Mouse (Mus musculus) C2C12 (cell line): ENCODE measurements around the gene Etl4. TPM values are rescaled to one million over a fixed set of nuclear protein-coding genes. Genes with fewer than 3 reads are reported as not detected.

Experiments
- H3K27me3 ChIP-seq: one replicate; pipeline ENCODE4 v1.6.1; 2011; ENCODE audit not compliant: control insufficient read depth, insufficient read depth, insufficient read length
- H3K36me3 ChIP-seq: one replicate; pipeline ENCODE4 v1.6.1; 2011; ENCODE audit not compliant: control insufficient read depth, insufficient read depth
- H3K4me3 ChIP-seq: one replicate; pipeline ENCODE4 v1.5.1; 2011; ENCODE audit warnings: mild to moderate bottlenecking, control low read depth; ENCODE audit not compliant: poor library complexity, insufficient read depth, severe bottlenecking
- H3K79me2 ChIP-seq: one replicate; pipeline ENCODE4 v1.6.1; 2011; ENCODE audit not compliant: control insufficient read depth, insufficient read depth
- H3K79me3 ChIP-seq: one replicate; pipeline ENCODE4 v1.6.1; 2011; ENCODE audit warnings: low read depth, control low read depth
- H3ac ChIP-seq: one replicate; pipeline ENCODE3; 2011; ENCODE audit warnings: low read depth; ENCODE audit not compliant: control insufficient read depth, insufficient read length
- CEBPB ChIP-seq: IDR thresholded peaks from one replicate; pipeline ENCODE4 v1.6.1; 2011; ENCODE audit warnings: low read depth, mild to moderate bottlenecking, control low read depth, moderate library complexity
- CTCF ChIP-seq: IDR thresholded peaks from one replicate; pipeline ENCODE4 v1.5.1; 2011; ENCODE audit not compliant: control insufficient read depth, insufficient read depth, insufficient read length
- FOSL1 ChIP-seq: IDR thresholded peaks from one replicate; pipeline ENCODE4 v1.8.0; 2011; ENCODE audit warnings: mild to moderate bottlenecking, low read length; ENCODE audit not compliant: poor library complexity, insufficient read depth, severe bottlenecking
- MAX ChIP-seq: IDR thresholded peaks from one replicate; pipeline ENCODE4 v1.6.1; 2011; ENCODE audit warnings: mild to moderate bottlenecking, control low read depth
- MYOD1 ChIP-seq: IDR thresholded peaks from one replicate; pipeline ENCODE4 v1.6.1; 2011; ENCODE audit warnings: low read depth; ENCODE audit not compliant: control insufficient read depth, insufficient read length
- MYOG ChIP-seq: IDR thresholded peaks from one replicate; pipeline ENCODE4 v1.6.1; 2011; ENCODE audit not compliant: control insufficient read depth, insufficient read length; ENCODE audit errors: extremely low read depth
- USF1 ChIP-seq: IDR thresholded peaks from one replicate; pipeline ENCODE4 v1.6.1; 2011; ENCODE audit warnings: low read depth, mild to moderate bottlenecking, control low read depth, moderate library complexity
- polyA plus RNA-seq: library from polyadenylated mRNA; unstranded; fragments of >200 nt; fragmentation: generic; extraction: Trizol; gene quantifications from one replicate; pipeline ENCODE4 v1.2.1, GENCODE M21; 2012; ENCODE audit warnings: missing spikeins

Etl4 gene
- polyA plus RNA-seq, 1 experiment: 3.9 TPM

DNA sequence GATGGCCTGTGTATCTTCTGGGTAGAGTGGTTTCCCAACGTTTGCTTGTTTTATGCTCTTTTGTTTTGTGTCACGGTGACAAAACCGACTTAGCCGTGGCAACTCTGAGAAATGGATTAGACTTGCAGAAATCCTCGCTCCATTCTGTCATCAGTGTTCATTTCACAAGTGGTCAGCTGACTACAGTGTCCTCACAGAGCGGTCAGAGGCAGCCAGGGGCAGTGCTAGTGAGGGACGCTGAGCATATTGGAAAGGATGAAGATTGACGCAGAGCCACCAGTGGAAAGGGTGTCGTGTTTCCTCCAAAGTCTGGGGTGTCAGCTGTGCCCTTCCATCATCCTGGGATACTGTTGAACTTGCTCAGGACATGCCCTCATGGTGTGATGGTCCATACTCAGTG, 733.2 kb downstream of the Etl4 start:
- H3ac ChIP-seq: no peak overlapping the region
- no peaks in the 10 kb centered on the region for H3K79me3 ChIP-seq
- no peaks in the 10 kb centered on the region for H3K36me3 ChIP-seq
- TF ChIP-seq MYOD1 (peak; percentile 99), USF1 (peak; percentile 64), FOSL1 (no peak)
- H3K79me2 ChIP-seq: no peaks in the 10 kb centered on the region
- no peaks in the 10 kb centered on the region for H3K27me3 ChIP-seq
- no peak overlapping the region for H3K4me3 ChIP-seq

DNA sequence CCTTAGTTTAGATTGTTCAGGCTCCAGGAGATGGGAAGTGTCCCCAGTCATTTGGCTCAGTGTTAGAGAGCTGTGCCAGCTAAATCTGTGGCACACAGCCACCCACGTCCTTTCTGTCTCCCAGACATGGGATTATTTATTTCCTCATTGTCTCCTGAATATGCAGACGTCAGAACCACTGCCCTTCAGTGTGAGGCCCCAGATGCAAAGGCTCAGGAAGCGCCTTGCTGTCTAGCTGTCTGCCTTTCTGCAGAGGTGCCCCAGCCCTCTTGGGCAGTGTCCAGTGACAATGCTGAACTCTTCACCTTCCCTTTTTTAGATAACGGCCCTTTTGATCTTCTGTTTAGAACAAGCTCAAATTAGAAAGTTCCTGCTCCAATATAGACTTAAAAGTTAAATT, 740.2 kb downstream of the Etl4 start:
- no peak for TF ChIP-seq USF1
- TF ChIP-seq CTCF: no peak
- no peak for TF ChIP-seq CEBPB
- Histone ChIP-seq H3ac (no peak overlapping the region), H3K79me3 (no peaks in the 10 kb centered on the region), H3K27me3 (no peaks in the 10 kb centered on the region), H3K36me3 (no peaks in the 10 kb centered on the region), H3K79me2 (no peaks in the 10 kb centered on the region), H3K4me3 (no peak overlapping the region)

DNA sequence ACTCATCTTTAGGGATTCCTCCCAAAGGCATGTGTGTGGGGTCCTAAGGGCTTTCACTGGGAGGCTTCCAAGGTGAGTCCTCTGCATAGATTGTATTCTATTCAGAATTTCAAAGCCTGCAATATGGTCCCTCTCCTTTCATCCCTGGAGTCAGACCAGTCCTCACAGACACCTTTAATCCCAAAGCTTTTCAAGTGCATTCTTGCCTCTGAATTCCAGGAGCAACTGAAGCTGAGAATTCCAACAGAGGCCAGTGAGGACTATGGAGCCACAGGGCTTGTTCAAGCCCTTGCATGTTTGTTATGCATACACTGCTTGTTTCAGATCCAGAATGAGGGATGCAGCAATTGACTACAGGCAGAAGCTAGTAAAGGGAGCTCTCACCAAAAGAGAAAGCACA, 743.5 kb downstream of the Etl4 start:
- no peak for TF ChIP-seq CTCF
- no peak for TF ChIP-seq MYOG
- TF ChIP-seq FOSL1: no peak
- TF ChIP-seq USF1: no peak
- TF ChIP-seq MAX: no peak
- TF ChIP-seq MYOD1: no peak
- no peak for TF ChIP-seq CEBPB
- Histone ChIP-seq H3K4me3 (no peak overlapping the region), H3K36me3 (no peaks in the 10 kb centered on the region)

DNA sequence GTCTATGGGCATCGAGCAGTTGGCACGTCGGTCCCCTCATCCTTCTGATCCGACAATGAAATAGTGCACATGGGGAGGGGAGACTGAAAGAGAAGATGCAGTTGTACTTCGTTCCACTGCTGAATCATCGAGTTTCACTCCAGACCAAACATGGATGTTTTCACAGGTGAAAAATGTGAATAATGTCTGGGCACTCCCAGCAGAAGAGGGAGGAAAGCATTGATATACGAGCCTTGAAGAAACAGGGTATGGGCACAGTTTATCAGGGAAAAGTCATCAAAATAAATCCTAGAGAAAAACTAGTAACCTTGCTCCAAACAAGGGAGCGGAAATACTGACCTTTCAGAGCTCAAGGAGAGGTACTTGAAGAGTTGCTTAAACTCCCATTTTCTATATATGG, 744.5 kb downstream of the Etl4 start:
- no peaks in the 10 kb centered on the region for H3K27me3 ChIP-seq
- H3K79me3 ChIP-seq: no peaks in the 10 kb centered on the region
- no peak overlapping the region for H3K4me3 ChIP-seq
- TF ChIP-seq MAX (no peak), CEBPB (no peak), CTCF (no peak), USF1 (no peak), MYOG (no peak), FOSL1 (no peak), MYOD1 (no peak)
- no peaks in the 10 kb centered on the region for H3K79me2 ChIP-seq
- H3ac ChIP-seq: no peak overlapping the region
- no peaks in the 10 kb centered on the region for H3K36me3 ChIP-seq

More for the DNA sequence above, 743.5 kb downstream of the Etl4 start:
- Histone ChIP-seq H3K79me2 (no peaks in the 10 kb centered on the region), H3K79me3 (no peaks in the 10 kb centered on the region), H3ac (no peak overlapping the region), H3K27me3 (no peaks in the 10 kb centered on the region)

DNA sequence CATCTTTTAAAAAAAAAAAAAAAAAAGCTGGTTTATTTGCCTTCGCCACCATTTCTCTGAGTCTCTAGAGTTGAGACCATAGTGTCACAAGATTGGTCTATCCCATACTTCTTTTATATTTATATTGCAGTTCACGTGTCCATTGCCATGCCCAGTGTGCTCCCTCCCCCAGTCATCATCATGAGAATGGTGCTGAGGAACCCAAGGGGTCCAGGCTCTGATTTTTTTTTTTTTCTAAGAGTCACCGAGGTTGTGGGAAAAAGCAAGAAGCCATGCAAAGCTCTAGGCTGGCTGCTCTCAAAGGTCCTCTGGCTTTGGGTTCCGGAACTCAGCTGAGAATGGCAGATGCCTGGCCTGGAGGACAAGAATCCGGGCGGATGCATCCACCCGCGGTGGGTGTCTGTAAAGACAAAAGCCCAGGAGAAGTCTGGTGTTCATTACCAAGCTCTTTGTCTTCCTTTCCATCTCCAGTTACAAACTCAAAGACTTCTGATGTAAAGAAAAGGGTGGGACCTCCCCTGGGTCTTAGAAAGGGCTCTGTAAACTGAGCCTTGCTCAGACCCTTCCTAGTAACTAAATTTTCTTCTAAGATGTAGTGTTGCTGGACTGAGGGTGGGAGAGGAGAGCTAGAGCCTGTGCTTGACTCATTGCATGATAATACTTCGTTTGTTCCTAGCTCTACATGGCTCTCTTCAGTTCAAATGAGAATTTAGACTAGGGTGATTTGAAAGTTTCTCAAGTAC, 745.2 kb downstream of the Etl4 start:
- Histone ChIP-seq H3K36me3 (no peaks in the 10 kb centered on the region), H3K79me2 (no peaks in the 10 kb centered on the region), H3K79me3 (no peaks in the 10 kb centered on the region), H3K27me3 (no peaks in the 10 kb centered on the region), H3ac (no peak overlapping the region), H3K4me3 (no peak overlapping the region)
- TF ChIP-seq FOSL1 (no peak), MAX (no peak), MYOD1 (no peak), CEBPB (no peak), USF1 (no peak), MYOG (no peak), CTCF (no peak)

GRCm38 (mm10) chr2:20655341-20655612, 745.7 kb downstream of the Etl4 start:
- Histone ChIP-seq H3K79me3 (no peaks in the 10 kb centered on the region), H3K4me3 (no peak overlapping the region), H3ac (no peak overlapping the region), H3K36me3 (no peaks in the 10 kb centered on the region), H3K79me2 (no peaks in the 10 kb centered on the region), H3K27me3 (no peaks in the 10 kb centered on the region)
- TF ChIP-seq CEBPB: no peak

GRCm38 (mm10) chr2:20657856-20658255, 748.3 kb downstream of the Etl4 start:
- no peaks in the 10 kb centered on the region for H3K36me3 ChIP-seq
- no peaks in the 10 kb centered on the region for H3K79me2 ChIP-seq
- TF ChIP-seq USF1: no peak
- TF ChIP-seq MAX: no peak
- H3ac ChIP-seq: no peak overlapping the region
- H3K79me3 ChIP-seq: no peaks in the 10 kb centered on the region
- H3K27me3 ChIP-seq: no peaks in the 10 kb centered on the region
- no peak overlapping the region for H3K4me3 ChIP-seq
